Mouse (Mus musculus) spleen, postnatal 36 days (tissue): ENCODE data around the gene Actl11.

Experiments used
- DNase-seq, 2 experiments: peaks; one replicate each; pipeline ENCODE4 v3.0.0; 2022; ENCODE audit warnings: low spot score in 2 of 2, mixed read lengths in 1 of 2

Actl11 gene

DNA sequence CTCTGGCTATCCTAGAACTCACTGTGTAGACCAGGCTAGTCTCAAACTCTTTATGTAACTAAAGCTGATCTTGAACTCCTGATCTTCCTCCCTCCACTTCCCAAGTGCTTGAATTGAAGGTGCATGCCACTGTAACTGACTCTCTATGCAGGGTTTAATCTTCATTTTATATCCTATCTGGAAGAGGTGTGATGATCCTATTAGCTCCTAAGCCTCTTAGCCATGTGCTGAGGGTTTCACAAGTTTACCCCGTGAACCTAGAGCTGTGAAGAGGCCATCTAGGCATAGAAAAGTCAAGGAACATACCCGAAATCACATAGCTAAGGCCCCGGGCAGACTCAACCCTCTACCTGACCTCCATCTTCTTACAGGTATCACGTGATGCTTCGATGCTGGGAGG is 8.8 kb upstream of the Actl11 start:
- DNase-seq, result no peak

DNA sequence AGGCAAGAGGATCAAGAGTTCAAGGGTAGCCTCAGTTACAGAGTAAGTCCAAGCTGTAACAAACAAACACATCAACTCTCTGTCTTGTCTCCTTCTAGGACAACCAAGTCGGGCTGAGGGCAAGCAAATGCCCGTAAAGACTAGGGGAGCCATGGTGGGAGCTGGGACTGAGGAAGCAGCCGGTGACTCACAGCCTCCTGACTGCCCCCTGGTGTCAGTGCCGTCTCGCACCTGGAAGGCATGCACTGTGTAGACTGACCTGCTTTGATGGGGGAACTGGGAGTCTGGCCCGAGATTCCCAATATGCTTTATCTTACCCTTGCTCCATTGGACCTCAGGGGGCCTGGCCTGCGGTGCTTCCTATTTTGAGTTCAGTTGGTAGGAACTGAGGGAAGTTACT is 5.2 kb upstream of the Actl11 start:
- no peak for DNase-seq

DNA sequence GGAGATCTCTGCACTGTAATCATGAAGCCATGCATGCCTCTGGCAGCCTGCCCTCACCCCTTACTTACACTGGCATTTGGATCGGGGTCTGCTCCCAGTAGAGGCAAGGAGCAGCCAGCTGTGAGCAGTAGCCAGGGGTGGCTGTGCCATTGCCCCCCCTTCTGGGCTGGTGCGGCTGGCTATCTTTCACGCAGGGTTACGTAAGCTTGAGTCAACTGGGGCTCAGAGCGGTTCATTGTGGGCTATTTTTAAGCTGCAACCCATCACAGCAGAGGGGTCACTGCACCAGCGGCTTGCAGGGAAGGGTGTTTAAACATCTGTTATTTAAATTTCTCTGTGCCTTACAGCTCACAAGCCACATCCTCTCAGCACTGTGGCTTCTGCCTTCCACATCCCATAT is 4.3 kb upstream of the Actl11 start:
- DNase-seq, result no peak

DNA sequence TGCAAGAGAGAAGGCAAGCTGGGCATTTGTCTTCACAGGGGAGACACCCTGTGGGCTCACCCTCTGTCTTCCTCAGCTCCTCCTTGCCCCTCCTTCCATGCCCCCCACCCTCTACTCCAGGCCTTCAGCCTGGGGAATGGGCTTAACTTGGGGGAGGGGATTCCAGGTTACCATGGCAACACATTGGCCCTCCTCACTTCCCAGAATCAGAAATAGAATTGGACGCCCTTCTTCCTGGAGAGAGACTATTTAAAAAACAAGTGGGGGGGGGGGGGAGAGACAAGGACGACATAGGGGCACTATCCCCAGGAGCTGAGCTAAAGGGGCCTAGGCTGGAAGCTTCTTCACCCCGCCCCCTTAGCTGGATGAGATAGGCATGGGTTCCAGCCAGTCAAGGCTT is 3.0 kb upstream of the Actl11 start:
- DNase-seq, result no peak

DNA sequence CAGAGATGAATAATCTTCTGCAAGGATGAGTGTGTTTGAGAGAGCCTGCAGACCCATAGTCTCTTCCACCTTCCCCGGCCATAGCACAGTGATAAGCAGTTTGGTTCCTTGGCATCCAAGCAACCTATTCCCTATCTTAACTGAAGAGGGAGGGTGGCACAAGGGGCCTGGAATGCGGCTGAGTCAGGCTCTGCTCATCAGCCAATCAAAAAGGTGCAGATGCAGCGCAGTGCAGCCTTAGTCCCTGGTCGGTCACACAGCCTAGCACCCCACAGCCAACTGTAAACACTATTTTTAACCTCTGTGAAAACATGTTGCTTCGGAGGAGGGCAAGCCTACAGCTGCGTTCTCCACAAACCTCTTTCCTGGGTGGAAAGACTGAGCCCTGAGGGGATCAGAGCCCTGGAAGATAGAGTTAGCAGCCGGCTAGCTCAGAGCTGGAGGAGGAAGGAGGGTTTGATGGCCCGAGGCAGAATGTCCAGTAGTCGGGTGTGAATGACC is 1.3 kb upstream of the Actl11 start:
- DNase-seq, result no peak

DNA sequence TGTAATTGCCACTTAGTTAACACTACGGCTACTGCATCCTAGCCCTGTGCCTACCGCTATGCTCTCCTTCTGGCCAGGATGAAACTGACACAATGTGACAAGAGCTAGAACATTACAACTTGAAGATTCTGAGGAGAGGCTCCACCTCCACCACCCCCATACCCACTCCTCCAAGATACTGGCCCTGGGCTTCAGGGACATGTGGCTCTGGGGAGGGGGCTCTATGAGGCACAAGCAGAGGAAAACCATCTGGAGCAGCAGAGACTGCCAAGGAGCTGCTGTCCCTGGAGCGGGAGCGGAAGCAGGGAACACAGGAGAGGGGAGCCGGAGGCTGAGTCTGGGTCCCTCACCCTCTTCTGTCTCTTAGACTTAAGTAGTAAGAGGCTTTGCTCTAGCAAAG is 520 bp upstream of the Actl11 start:
- no peak for DNase-seq

DNA sequence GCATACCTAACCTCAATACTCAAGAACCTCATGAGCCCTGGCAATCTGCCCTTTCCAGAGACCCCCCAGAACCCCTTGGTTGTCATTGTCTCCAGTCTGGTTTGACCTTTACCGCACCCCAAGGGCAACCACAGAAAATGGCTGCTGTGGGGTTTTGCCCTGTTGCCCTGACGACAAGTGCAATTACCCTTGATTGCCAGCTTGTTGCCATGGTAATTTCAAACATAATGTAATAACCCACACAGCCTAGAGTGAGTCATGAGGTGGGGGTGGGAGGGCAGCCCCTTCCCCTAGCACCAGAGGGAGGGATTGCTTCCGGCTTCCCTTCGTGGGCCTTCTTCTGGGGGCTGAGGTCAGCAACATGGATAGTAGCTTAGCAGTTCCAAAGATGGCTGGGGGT is 4.0 kb downstream of the Actl11 start:
- no peak for DNase-seq

DNA sequence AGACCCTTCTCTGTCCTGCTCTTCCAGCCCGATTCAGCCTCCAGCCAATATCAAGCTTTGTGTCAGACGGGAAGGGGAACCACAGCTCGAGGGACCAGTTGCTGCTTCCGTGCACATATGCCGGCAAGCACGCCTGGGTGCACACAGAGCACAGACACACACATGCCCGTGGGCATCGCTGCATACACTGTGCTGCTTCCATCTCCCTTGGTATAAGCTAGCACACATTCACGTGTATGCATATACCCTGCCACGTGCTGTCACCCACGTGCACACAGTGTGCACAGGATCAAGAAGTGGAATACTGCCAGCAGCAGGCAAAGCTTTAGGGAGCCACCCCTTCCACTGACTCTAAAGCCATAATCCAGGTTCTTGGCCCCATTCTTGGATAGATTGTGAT is 5.9 kb downstream of the Actl11 start:
- no peak for DNase-seq

DNA sequence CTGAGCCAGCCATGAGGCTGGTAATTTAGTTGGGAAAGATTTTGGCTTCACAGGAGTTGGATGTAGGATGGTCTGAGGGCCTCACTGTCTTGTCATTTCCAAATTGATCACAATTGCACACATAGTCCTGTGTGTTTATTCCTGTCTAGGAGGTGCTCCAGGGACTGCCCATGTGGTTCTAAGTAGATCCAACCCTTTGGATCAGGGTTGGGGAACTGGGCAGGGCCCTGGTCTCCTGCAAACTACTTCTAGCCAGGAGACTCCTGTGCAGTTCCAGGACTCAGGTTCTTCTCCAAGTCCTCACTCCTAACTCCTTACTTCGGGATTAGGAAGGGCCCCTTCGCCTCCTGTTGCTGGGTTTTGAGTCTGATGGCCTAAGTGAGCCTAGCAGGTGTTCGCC is 7.1 kb downstream of the Actl11 start, which contains the start of gene Camkv:
Gene Camkv (plus strand): TSS at position 301 of the 400 bp plus-strand sequence.
- no peak for DNase-seq

DNA sequence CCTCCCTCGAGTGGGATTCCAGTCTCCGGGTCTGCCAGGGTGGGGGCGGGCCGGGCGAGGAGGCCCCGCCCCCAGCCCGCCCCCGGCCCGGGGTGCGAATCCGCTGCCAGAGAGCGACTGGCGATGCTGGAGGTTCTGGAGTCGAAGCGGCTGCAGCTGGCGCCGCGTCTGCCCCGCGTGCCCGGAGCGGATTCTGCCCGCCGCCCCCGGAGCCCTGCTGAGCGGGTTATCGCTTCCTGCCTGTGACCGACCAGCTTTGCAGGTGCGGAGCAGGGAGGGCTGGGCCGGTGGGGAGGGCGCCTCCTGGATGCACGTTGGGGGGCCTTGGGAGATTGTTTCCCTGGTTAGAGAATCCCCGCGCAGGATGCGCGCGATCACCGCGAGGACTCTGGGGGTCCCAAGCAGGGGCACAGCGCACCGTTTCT is 7.5 kb downstream of the Actl11 start:
- DNase-seq, result peak in 1 of 2 experiments; percentile 24

DNA sequence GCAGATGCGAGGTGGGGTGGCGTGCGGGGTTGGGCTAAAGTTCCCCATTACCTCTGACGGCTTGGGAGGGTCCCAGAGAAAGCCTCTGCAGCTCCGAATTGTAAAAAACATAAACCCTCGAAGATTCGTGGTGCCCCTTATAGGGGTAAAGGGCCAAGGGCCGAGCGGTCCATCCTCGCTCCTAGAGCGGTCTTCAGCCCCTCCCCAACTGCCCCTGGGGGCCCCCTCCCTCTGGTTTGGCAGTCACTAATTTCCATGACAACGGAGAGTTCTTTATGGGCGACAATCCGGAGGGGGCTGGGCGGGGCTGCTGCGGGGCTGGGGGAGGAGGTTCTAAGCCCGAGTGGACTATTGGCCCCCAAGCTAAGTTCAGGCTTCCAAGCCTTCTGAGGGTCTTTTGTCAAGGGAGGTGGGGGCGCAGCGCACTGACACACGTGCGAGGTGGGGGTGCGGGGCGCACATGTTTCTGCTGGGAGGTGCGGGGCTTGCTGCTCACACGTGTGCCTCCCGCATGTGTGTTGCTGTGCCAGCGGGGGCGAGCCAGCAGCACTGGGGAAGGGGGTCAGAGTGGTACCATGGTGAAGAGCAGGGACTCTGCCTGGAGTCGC is 8.1 kb downstream of the Actl11 start:
- DNase-seq, result no peak

DNA sequence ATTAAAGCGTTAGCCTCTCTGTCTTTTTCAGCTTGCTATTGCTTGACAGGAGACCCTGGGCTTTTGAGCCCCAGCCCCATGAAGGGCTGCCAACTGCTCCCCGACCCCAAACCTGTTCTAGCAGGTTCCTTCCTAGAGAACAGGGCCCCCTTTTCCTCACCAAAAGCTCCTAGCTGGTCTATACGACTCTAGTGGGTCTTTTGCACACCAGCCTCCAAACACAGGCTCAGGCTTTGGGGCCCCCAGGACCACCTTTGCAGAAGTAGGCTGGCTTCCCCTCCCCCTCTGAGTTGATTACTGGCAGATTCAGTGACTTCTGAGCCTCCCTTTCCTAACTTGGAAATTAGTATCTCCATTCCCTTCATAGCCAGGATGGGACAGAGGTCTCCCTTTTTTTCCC is 8.6 kb downstream of the Actl11 start:
- DNase-seq, result no peak

DNA sequence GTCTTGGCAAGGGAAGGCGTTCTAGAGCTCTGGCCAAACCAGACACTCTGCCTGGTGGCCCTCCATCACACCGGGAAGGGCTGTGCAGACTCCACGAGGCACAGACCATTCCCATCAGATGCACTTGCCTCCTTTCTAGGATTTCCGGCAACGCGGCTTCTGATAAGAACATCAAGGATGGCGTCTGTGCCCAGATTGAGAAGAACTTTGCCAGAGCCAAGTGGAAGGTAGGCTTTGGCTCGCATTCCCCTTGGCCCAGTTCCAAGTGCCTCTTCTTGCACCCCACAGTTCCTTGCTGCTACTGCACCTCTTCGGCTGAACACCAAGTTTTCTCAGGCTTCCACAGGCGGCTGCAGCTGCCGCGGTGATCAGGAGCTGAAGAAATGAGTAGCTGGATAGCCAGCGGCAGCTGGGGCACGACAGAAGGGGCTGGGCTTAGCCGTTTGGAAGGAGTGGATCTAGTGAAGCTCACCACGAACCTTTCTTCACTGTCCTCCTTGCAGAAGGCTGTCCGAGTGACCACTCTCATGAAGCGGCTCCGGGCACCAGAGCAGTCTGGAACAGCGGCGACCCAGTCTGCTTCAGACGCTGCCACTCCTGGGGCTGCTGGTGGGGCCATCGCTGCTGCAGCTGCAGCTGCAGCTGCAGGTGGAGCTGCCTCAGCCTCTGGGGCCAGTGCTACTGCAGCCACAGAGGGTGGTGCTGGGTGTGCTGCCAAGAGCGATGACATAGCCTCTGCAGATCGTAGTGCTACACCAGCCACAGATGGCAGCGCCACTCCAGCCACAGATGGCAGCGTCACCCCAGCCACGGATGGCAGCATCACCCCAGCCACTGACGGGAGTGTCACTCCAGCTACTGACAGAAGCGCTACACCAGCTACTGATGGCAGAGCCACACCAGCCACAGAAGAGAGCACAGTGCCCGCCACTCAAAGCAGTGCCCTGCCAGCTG is 19.2 kb downstream of the Actl11 start:
- no peak for DNase-seq

DNA sequence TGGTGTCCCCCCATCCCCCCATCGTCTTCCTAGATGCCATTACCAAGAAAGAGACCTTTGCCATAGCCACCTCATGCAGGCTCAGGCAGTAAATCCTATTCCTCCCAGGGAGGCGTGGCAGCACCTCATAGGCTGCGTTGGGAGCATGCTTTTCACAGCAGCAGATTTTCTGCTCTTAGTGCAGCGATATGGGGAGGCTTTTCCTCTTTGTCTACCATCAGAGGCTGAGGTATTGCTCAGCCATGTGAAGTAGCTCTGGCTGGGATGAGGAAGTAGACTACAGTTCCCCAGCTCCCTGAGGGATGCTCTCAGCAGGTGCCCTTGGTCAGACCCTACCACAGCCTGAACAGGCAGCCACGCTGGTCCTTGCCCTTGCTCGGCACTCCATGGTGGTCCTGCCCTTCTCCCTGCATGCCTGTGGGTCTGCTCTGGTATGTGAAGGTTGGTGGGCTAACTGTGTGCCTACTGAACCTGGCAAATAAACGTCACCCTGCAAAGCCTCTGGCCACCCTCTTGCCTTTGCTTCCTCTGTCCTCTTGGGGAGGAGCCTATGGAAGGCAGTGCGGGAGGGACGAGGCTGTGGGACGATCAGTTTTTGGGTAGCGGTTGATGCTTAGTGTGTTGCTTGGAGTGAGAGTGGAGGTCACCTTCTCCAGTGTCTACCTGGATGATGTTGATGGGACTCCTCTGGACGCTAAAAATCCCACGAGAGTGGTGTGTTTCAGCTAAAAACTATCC is 21.1 kb downstream of the Actl11 start:
- no peak for DNase-seq

DNA sequence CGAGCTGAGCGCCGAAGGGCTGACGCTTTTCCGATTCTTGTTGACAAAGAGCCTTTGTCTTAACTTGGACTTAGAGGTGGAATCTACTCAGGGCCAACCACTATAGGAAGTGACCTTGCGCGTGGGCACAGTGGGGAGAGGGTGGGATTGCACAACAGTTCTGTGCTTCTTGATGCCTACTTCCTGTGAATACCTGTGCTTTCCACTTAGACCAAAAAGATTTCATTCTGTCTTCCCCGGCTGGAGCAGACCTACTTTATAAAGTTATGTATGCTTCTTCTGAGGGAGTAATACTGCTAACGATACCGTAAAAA is 21.6 kb downstream of the Actl11 start, which contains the start of gene Traip:
Gene Traip (plus strand): TSS at position 215 of the 314 bp plus-strand sequence.
- no peak for DNase-seq

DNA sequence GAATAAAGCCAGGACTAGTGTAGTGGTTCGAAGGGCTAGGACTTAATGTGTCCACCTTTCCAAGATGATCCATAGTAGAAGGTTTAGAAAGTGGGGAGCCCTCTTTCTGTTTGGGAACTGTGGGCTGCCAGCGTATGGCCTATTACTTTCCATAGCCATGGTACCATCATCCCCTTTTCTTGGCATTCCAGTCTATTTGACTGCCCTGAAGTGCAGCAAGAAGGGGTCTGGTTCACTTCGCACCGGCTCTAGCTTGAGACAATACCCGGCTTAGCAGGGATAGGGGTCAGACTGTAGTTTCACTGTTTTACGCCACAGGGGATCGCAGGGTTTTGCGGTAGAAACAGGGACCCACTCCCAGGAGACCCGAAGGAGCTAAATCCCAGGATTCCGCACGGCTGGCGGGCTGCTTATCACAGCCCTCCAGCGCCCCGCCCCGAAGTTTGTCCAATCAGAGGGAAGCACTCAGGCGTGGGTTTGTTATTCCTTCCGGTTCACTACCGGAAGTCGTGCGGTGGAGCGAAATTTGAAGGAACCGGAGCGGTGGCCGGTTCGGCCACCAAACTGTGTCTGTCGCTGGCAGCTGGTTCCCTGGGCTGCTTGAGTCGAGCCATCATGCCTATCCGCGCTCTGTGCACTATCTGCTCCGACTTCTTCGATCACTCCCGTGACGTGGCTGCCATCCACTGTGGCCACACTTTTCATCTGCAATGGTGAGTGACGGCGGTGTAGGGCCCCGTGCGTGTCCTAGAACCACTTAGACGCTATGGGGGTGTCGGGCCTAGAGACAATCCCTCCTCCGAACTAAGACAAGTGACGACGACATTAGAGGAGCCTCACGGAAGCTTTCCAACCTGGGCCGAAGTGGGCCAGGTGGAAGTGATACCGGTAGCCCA is 22.4 kb downstream of the Actl11 start:
- DNase-seq, result peak; percentile 85 to 90

DNA sequence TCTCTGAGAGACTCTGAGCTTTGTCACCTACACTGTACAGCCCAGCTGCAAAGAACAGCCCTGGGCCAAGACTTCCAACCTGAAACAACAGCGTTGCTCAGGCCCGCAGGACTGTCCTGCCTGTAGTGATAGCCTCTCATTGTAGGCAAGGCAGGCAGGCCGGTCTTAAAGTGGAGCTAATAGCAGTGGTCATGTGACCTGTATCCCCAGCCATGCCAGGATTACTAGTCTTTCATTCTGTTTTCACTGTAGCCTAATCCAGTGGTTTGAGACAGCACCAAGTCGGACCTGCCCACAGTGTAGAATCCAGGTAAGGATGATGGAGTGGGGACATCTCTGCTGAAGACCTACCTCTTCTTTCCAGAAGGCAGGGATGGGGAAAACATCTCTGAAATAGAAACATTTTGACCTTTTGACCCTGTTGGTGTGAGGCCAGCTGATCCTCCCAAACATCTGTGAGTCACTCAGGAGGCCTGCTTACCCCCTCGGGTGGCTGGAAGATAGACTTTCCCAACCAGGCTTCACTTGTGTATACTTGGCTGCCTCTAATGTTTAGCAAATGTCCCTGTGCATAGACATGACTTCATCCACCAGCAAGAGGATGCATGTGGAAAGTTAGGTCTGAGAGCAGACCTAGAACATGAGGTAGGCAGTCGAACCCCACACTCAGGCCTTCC is 27.5 kb downstream of the Actl11 start:
- no peak for DNase-seq

DNA sequence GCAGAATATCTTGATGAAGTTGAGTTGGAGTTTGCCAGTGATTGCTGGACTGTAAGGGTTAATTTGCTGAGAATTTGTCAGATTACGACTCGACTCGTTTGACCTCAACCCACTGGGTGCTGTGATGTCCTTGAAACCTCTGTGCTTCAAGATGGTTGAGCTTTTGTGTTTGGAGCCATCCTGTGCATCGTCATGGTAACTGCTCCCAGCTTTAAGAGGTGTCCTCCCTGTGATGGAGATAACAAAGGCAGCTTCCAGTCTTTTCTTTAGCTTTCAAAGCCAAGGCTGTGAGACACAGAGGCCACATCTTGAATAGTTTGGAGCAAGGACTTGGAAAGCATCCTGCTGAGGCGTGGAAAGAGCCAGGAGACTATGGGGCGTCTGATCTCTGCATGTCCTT is 28.9 kb downstream of the Actl11 start:
- DNase-seq, result no peak

DNA sequence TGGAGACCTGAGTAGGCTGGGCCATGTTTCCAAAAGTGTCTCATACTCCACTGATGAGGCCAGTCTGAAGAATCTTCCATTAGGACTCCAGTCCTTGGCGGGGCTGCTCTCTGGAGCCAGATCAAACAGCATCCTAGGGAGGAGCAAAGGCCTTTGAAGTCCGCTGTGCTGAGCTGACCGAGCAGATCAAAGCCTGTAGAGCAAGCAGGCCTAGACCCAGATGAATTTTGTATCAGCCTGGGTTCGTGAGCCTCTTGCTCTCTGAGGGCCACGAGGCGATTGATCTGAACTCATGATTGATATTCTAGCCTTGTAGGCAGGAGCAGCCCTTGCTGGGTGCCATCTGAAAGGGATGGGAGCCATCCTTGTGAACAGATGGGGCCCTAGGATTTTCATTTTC is 31.6 kb downstream of the Actl11 start:
- no peak for DNase-seq

DNA sequence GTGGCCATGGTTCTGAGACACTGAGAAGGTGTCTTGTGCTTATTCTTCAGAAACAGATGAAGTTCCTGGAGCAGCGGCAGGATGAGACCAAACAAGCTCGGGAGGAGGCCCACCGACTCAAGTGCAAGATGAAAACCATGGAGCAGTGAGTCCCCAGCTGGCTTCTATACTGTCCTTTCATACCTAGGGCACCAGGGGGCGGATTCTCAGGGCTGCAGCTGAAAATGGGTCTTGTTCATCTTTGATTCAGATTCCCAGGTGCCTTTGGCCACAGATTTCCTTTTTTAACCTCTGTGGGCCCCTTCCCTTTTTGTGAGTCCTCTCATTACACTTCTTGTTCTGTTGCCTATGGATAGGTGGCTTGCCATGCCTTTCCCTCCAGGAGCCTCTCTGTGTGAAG is 32.7 kb downstream of the Actl11 start:
- no peak for DNase-seq

DNA sequence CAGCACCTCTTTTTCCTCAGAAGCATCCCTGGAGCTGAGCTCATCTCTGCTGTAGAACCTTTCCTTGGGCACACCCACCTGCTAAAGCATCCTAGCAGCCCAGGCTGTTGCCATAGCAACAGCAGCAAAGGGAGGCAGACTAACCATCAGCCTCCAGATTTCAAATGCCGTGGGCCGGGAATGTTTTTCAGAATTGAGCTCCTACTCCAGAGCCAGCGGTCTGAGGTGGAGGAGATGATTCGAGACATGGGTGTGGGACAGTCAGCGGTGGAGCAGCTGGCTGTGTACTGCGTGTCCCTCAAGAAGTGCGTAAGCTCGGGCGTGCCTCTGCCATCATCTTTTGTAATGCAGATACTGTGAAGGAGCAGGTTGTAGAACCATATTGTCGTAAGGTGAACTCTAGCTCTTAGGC is 33.1 kb downstream of the Actl11 start:
- DNase-seq, result no peak
